Mouse (Mus musculus) layer of hippocampus, postnatal 36 days (tissue): Measurements from ENCODE around the gene Cpm. TPM values are rescaled to one million over a fixed set of nuclear protein-coding genes. Genes with fewer than 3 reads are reported as not detected.

Source experiments
- DNase-seq, 2 experiments: peaks; one replicate each; pipeline ENCODE4 v3.0.0; 2022
- total RNA-seq, 2 experiments: library from RNA; stranded (reverse); gene quantifications; 2 replicates each; pipeline ENCODE4 v1.2.3; 2021

Cpm gene
- total RNA-seq, 2 experiments from 2014 or later: 9.1 to 9.4 TPM

DNA sequence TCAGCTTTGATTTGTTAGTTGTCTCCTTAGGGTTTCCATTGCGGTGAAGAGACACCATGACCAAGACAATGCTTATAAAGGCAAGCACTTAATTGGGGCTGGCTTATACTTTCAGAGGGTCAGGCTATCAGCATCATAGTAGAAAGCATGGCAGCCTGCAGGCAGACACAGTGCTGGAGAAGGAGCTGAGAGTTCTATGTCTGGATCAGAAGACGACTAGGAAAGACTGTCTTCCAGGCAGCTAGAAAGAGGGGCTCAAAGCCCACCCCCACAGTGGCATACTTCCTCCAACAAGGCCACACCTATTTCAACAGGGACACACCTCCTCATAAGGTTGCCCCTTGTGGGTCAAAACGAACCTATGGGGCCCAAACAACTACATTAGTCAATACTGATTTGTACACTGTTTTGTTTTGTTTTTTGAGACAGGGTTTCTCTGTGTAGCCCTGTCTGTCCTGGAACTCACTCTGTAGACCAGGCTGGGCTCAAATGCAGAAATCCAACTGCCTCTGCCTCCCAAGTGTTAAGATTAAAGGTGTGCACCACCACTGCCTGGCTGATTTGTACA, 8.3 kb upstream of the Cpm start:
- DNase-seq: no peak

GRCm38 (mm10) chr10:117621616-117622533, 7.4 kb upstream of the Cpm start:
- no peak for DNase-seq

DNA sequence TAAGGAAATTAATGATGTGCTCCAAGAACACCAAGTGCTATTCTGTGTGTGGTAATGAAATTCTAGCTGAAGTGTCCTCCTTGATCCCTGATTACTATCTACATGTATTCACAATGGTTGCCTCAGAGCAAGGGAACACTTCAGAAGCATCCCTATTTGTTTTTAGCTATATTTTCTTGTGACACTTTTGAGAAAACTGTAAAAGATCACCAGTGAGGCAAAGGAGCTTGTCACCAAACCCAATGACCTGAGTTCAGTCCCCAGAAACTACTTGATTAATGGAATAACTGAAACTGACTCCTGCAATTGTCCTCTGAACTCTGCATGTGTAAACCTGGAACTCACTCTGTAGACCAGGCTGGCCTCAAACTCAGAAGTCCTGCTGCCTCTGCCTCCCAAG, 5.9 kb upstream of the Cpm start:
- no peak for DNase-seq

DNA sequence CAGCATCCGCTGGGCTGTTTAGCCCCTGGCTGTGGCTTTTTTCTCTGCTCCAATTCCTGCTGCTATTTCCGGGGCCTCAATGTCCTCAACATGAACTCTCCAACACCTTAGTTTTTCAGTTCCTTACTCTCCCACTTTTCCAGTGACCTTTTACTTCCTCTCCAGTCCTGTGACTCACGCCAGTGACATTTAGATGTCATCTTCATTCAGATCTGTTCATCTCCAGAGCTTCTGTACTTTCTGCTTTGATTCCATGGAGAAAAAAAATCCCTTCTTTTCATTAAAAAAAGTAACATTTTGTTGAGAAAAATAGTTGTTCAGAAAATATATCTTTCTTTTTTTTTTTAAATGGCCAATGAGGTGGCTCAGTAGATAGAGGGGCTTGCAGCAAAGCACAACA, 5.1 kb upstream of the Cpm start:
- no peak for DNase-seq

DNA sequence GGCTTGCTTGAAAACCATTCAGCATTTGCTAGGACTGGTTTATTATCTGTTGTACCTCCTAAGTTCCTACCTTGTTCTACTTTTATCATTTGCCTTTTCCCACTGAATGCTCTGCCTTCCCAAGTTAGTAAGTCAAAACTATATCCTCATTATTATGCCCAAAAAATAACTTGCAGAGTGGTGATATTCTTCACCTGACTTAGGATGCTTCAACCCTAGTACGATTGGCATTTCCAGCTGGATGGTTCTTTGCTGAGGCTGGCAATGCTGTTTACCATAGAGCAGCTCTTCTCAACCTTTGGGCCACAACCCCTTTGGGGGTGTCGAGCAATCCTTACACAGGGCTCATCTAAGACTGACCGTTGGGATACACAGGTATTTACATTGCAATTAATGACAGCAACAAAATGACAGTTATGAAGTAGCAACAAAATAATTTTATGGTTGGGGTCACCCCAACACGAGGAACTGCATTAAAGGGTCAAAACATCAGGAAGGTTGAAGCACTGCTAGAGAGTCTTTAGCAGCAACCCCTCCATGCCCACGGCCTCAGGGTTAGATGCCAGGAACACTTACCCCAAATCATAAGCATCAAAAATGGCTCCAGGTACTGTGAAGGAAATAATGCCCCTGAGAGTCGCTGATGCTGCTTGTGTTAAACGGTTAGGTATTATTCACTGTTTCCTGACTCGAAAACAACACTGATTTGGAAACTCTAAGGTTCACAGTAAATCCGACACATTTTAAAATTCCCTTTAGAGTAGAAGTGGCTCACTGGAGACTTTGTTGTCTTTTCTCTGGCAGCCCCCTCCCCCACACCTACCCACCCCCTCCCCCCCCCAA, 4.4 kb upstream of the Cpm start:
- DNase-seq: no peak

- DNase-seq: no peak
Measured at GRCm38 (mm10) chr10:117625500-117626296, 3.6 kb upstream of the Cpm start.

DNA sequence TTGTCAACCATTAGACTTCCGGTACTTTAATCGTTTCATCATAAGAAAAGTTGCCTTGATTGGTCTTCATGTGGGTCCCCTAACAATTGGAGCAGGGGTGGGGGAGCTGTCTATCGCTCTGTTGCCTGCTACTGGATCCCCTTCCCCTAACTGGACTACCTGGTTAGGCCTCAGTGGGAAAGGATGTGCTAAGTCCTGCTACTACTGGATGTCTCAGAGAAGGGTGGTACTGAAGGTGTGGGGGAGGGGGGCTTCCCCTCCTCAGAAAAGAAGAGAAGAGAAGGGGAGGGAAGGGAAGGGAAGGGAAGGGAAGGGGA, 3.0 kb upstream of the Cpm start:
- DNase-seq: no peak

GRCm38 (mm10) chr10:117626840-117627615, 2.3 kb upstream of the Cpm start:
- DNase-seq: no peak

- DNase-seq: no peak
Measured at GRCm38 (mm10) chr10:117627616-117627930, 1.7 kb upstream of the Cpm start.

GRCm38 (mm10) chr10:117627949-117628348, 1.4 kb upstream of the Cpm start:
- no peak for DNase-seq

DNA sequence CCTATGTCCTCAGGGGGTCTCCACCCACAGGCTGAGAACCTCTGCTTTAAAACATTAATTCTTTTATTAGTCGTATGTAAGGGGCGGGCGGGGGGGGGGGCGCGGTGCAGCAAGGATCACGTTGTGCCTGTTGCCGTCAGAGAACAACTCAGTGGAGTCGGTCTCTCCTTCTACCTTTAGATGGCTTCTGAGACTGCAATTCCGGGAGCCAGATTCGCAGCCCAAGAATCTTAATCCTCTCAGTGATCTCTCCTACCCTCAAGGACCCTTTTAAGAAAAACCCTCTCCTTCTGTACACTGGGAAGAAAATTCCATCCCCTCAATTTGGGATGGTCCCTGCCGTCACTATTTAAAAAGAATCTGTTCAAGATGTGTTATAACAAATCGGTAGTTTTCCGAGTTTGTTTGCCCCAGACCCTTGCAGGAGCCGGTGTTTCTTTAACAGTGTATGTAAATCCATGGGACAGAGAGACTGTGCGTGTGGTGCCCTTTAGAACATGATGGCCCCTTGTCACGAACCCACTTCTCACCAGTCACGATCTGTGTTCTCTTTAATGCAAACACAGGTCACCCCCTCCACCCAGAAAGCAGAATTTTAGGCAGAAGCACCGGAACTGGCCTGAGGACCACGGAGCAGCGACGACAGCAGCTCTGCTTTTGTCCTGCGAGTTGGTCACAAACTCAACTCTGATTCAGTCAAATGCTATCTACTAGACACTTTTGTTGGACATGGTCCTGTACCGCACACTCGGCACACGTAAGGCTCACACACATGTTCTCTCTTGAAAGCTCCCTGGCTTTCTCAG, 734 bp upstream of the Cpm start:
- no peak for DNase-seq

DNA sequence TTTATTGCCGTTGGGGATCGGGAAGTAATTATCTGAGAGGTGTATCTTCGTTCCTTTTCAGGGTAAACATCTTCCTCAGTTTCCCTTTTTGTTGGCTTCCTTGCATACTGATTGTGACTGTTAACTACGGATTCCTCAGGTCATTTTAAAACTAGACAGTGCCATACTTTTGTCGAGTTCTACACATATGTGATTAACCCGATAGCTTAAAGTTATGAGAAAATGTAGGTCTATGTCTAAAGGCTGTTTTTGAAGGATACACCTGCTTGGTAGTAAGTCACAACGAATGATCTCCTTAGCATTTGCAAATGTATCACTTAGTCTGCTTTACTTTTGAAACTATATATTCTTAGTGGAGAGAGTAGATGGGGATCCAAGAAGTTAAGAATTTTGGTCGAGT, 876 bp downstream of the Cpm start:
- no peak for DNase-seq

GRCm38 (mm10) chr10:117630810-117631209, 1.5 kb downstream of the Cpm start:
- no peak for DNase-seq

GRCm38 (mm10) chr10:117631562-117632259, 2.4 kb downstream of the Cpm start:
- DNase-seq: no peak

- DNase-seq: no peak
Measured at GRCm38 (mm10) chr10:117632394-117632793, 3.1 kb downstream of the Cpm start.

- no peak for DNase-seq
Measured at GRCm38 (mm10) chr10:117633564-117634208, 4.4 kb downstream of the Cpm start.

DNA sequence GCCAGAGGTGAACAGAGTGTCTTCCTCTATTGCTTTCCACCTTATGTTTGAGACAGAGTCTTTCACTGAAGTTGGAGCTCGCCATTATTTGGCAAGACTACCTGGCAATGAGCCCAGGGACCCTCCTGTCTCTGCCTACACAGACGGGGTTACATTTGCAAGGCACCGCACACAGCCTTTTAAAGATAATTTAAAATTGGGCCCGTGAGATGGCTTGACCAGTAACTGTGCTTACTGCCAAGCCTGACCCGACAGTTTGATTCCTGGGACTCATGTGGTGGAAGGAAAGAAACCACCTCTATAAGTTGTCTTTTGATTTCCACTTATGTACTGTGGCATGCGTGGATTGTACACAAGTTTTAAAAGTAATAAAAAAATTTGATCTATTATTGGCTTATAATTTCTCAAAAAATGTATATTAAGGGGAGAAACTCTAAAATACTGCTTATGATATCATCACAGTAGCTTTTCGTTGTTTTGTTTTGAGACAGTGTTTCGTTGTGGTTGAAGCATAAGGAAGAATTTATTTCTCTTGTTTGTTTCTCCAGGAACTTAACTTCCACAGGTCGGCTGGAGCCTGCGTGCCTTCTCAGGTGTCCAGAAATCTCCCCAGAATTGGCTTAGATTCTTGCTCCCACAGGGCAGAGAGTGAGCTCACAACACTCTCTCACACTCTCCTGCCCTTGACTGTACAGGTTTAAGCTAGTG, 5.2 kb downstream of the Cpm start:
- DNase-seq: no peak

GRCm38 (mm10) chr10:117635078-117635771, 5.9 kb downstream of the Cpm start:
- DNase-seq: no peak
